Mouse (Mus musculus) hindbrain, postnatal 0 days (tissue): Measurements from ENCODE around the gene Gsta2. TPM values are rescaled to one million over a fixed set of nuclear protein-coding genes. Genes with fewer than 3 reads are reported as not detected.
"Not testable (repeated sequence)": the region's sequence is repeated elsewhere in the genome, so short reads cannot be mapped to it uniquely, and the experiment has no call there.

Experiments
- ATAC-seq: fragments of 200-750 bp; cut with Nextera tagmentation; 2 replicates; pipeline ENCODE4 v1.8.0; 2017; ENCODE audit warnings: mild to moderate bottlenecking, moderate TSS enrichment, moderate library complexity
- DNase-seq: peaks from one replicate; pipeline ENCODE4 v3.0.0-alpha.2; 2015; ENCODE audit warnings: low spot score
- H3K27ac ChIP-seq: fragments of 300-500 bp; sonication (generic); 2 replicates; pipeline ENCODE4 v1.5.1; 2014; ENCODE audit warnings: mild to moderate bottlenecking
- H3K27me3 ChIP-seq: fragments of 300-500 bp; sonication (generic); 2 replicates; pipeline ENCODE4 v1.6.1; 2014; ENCODE audit warnings: low read length, mixed read lengths; ENCODE audit not compliant: insufficient read depth
- H3K36me3 ChIP-seq: fragments of 300-500 bp; sonication (generic); 2 replicates; pipeline ENCODE4 v1.6.1; 2014; ENCODE audit warnings: low read length, mixed read lengths; ENCODE audit not compliant: insufficient read depth
- H3K4me1 ChIP-seq: fragments of 300-500 bp; sonication (generic); 2 replicates; pipeline ENCODE4 v1.6.1; 2014; ENCODE audit warnings: antibody characterized with exemption, low read length, mixed read lengths; ENCODE audit not compliant: insufficient read depth
- H3K4me2 ChIP-seq: fragments of 300-500 bp; sonication (generic); 2 replicates; pipeline ENCODE4 v1.6.1; 2014; ENCODE audit warnings: low read depth, mild to moderate bottlenecking, low read length, moderate library complexity, mixed read lengths
- H3K4me3 ChIP-seq: fragments of 300-500 bp; sonication (generic); 2 replicates; pipeline ENCODE4 v1.5.1; 2014; ENCODE audit warnings: low read length
- H3K9ac ChIP-seq: fragments of 300-500 bp; sonication (generic); replicated peaks from 2 replicates; pipeline ENCODE4 v1.6.1; 2014; ENCODE audit warnings: mild to moderate bottlenecking, low read length, moderate library complexity, mixed read lengths
- H3K9me3 ChIP-seq: fragments of 300-500 bp; sonication (generic); 2 replicates; pipeline ENCODE4 v1.6.1; 2016; ENCODE audit warnings: low read length, mixed read lengths
- CTCF ChIP-seq: IDR thresholded peaks from 2 replicates; pipeline ENCODE4 v1.5.1; 2016; ENCODE audit warnings: antibody characterized with exemption, control low read depth, low read depth
- WGBS: fragments of 180-500 bp; shearing (Covaris S2); extraction: QIAGEN DNeasy Blood & Tissue Kit; methylation state at CpG from one replicate; pipeline ENCODE4 v1.1.7; 2014; 5-methylcytosine and 5-hydroxymethylcytosine counted together
- polyA plus RNA-seq: library from polyadenylated mRNA; unstranded; fragments of >200 nt; fragmentation: Nextera tagmentation; extraction: Ambion mirVana; gene quantifications from 2 replicates; pipeline ENCODE4 v1.2.1, GENCODE M21; 2015
- total RNA-seq: library from RNA; depleted of rRNA; stranded (reverse); fragments of >200 nt; gene quantifications from 2 replicates; pipeline ENCODE4 v1.2.3, GENCODE M21; 2014

Gene Gsta2
- total and polyA plus RNA-seq, 2 experiments from 2014 or later, result not detected

DNA sequence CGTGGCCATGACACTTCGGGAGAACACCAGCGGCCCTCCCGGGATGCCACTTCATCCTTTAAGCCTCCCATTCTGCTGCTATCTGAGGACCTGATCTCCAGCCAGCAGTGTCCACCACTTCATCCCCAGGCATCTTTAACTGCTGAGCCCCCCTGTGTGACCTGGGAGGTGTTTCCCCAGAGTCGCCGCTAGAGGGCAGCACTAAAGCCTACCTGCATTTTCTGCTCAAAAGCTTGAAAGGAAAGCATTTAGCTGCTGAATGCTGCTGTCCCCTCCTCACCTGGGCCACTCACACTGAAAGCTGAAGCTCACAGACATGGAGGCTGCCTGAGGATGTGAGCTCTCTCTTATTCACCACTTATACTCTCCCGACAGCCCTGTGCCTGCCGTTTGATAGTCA is 15.3 kb downstream of the Gsta2 start:
- DNase-seq (peak; percentile 63), ATAC-seq (peak; percentile 63; the same call in 1 of the 2 replicates)
- H3K4me3 ChIP-seq, H3K36me3 ChIP-seq, H3K27ac ChIP-seq, H3K9ac ChIP-seq, H3K4me2 ChIP-seq, H3K27me3 ChIP-seq, H3K4me1 ChIP-seq, H3K9me3 ChIP-seq: not testable (repeated sequence)
- 11% methylated on average over 8 of the region's 8 CpGs for WGBS
- TF ChIP-seq CTCF, result peak; percentile 88

DNA sequence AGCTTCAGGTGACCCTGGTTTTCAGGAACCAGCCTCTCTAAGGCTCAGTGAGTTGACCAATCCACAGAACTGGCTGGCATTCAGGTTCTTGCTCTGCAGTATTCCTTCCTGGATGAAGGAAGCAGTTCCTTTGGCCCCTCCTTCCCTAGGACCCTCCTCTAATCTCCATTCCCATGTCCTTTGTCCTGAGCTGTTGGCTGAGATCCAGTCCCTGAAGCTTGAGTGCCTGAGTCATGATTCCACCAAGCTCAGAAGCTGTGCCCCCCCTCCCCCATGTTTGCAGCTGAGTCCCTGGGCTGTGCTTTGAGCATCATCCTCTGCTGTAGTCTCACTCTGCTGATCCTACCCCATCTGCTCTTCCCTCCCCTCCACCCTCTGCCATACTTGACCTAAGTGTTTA is 18.5 kb downstream of the Gsta2 start:
- not testable (repeated sequence) for H3K27ac ChIP-seq, DNase-seq, H3K4me3 ChIP-seq, H3K4me1 ChIP-seq, H3K36me3 ChIP-seq, H3K27me3 ChIP-seq, H3K4me2 ChIP-seq, H3K9me3 ChIP-seq, H3K9ac ChIP-seq
- 0 out of 2 replicates have a peak, but pooled peaks have one; percentile 45 for ATAC-seq

DNA sequence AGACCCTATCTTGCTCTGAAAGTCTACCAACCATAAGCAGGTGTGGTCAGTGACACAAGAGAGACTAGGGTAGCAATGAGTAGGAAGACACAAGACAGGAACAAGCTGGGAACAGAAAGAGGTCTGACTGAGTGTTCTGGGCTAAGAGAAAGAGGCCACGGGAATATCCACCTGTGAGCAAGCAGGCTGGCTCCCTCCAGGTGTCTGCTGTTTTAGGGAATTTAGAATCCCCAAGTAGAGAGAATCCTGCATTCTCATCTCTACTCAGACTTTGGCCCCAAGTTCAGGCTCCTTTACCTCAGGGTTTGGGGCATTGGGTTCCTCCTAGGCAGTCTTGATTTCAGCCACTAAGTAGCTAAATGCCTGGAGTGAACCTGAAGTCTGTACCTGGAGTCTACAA is 28.3 kb downstream of the Gsta2 start, which contains the start of gene Omt2b:
TSS of gene Omt2b (plus strand) at position 301 of the 400 bp plus-strand sequence.
- WGBS, result 100% methylated on average over 1 of the region's 1 CpGs
- H3K4me2 ChIP-seq, H3K9me3 ChIP-seq, H3K4me3 ChIP-seq, H3K9ac ChIP-seq, ATAC-seq, H3K27me3 ChIP-seq, DNase-seq, H3K4me1 ChIP-seq, H3K36me3 ChIP-seq, H3K27ac ChIP-seq: not testable (repeated sequence)

DNA sequence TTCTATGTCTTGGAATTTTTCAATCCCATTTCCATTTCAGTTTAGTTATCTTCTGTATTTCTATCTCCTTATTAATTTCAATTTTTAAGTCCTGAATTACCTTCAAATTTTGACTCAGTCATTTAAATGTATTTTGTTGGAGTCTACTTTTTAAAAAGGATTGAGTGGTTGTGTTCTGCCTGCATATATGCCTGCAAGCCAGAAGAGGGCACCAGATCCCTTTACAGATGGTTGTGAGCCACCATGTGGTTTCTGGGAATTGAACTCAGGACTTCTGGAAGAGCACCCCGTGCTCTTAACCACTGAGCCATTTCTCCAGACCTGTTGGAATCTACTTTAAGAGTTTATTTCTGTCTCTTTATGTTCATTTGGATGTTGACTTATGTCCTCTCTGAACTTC is 36.1 kb downstream of the Gsta2 start:
- H3K9me3 ChIP-seq, result no peaks in the 10 kb centered on the region
- peak; percentile 55 for TF ChIP-seq CTCF
- no peaks in the 10 kb centered on the region for H3K27me3 ChIP-seq
- no peak overlapping the region for H3K27ac ChIP-seq
- H3K4me2 ChIP-seq, result no peak overlapping the region
- ATAC-seq, result no peak
- DNase-seq, result no peak
- no peaks in the 10 kb centered on the region for H3K4me1 ChIP-seq
- WGBS, result 50% methylated on average over 1 of the region's 1 CpGs
- H3K9ac ChIP-seq, result no peak overlapping the region
- H3K36me3 ChIP-seq, result no peaks in the 10 kb centered on the region
- H3K4me3 ChIP-seq, result no peak overlapping the region

DNA sequence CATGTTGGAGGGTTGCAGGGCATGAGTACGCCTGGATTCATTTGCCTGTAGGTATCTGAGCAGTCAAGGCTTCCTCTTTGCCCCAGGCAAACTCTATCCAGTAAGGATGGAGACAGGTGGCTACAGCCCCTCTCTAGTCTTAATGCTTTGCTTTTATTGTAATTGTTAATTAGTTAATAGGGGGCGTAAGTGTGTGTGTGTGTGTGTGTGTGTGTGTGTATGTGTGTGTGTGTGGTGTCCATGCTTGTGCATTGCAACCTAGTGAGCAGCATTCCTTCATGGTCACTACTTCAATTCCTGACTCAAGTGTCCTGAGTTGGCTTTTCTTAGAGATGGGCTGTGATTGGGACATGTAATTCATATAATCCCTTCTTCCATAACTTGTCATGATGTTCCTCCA is 40.9 kb downstream of the Gsta2 start, which contains the start of gene Omt2a:
TSS of gene Omt2a (minus strand) at position 101 of the 400 bp plus-strand sequence.
- 80% methylated on average over 2 of the region's 2 CpGs for WGBS
- H3K27ac ChIP-seq, result no peak within 1 kb of the TSS
- ATAC-seq (no peak), DNase-seq (no peak)
- H3K9ac ChIP-seq, result no peak within 1 kb of the TSS
- no peak for TF ChIP-seq CTCF
- no peak within 1 kb of the TSS for H3K4me3 ChIP-seq
- no peaks in the 10 kb centered on the region for H3K36me3 ChIP-seq
- H3K4me1 ChIP-seq, result no peaks in the 10 kb centered on the region
- H3K27me3 ChIP-seq, result no peaks in the 10 kb centered on the region
- H3K9me3 ChIP-seq, result no peaks in the 10 kb centered on the region
- H3K4me2 ChIP-seq, result no peak within 1 kb of the TSS

DNA sequence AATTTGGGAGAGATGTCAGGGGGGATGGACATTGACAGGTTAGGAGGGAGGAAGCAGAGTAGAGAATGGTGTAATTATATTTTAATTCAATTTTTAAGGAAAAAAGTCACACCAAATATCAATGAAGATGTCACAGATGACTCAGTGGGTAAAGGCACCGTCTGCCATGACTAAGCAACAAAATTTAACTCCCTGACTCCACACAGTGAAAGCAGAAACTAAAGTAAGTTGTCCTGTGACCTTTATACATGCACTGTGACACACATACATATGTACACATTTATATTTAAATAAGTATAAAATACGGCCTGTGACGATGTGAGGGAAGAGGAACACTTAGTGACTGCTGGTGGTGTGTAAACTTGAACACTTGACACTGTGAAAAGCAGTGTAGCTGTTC is 47.5 kb downstream of the Gsta2 start:
- not testable (repeated sequence) for H3K4me2 ChIP-seq, H3K4me1 ChIP-seq, H3K27me3 ChIP-seq, H3K36me3 ChIP-seq, H3K9me3 ChIP-seq, H3K9ac ChIP-seq, DNase-seq, H3K27ac ChIP-seq, H3K4me3 ChIP-seq, ATAC-seq
- 95% methylated on average over 3 of the region's 3 CpGs for WGBS

DNA sequence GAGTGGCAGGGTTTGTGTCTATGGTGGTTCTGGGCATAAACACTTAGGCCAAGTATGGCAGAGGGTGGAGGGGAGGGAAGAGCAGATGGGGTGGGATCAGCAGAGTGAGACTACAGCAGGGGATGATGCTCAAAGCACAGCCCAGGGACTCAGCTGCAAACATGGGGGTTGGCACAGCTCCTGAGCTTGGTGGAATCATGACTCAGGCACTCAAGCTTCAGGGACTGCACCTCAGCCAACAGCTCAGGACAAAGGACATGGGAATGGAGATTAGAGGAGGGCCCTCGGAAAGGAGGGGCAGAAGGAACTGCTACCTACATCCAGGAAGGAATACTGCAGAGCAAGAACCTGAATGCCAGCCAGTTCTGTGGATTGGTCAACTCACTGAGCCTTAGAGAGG is 56.4 kb downstream of the Gsta2 start:
- not testable (repeated sequence) for DNase-seq, H3K27me3 ChIP-seq, H3K4me1 ChIP-seq, H3K4me2 ChIP-seq, H3K9ac ChIP-seq, ATAC-seq, H3K9me3 ChIP-seq, H3K4me3 ChIP-seq, H3K27ac ChIP-seq, H3K36me3 ChIP-seq
- 57% methylated on average over 1 of the region's 1 CpGs for WGBS
